Mouse (Mus musculus) activated CD4-positive, CD25-positive, alpha-beta regulatory T cell, adult 4 months (primary cell): ENCODE measurements around the gene Hspa4. TPM values are rescaled to one million over a fixed set of nuclear protein-coding genes. Genes with fewer than 3 reads are reported as not detected.
"Not testable (repeated sequence)": the region's sequence is repeated elsewhere in the genome, so short reads cannot be mapped to it uniquely, and the experiment has no call there.

Experiments
- ATAC-seq: one replicate; pipeline ENCODE4 v1.8.0; 2017
- polyA plus RNA-seq, 2 experiments: library from polyadenylated mRNA; unstranded; fragments of 100-300 nt; shearing (Covaris generic); gene quantifications; one replicate each; pipeline ENCODE4 v1.2.1; 2017

Gene Hspa4
- polyA plus RNA-seq, 2 experiments from 2014 or later: 22.3 to 33.7 TPM

DNA sequence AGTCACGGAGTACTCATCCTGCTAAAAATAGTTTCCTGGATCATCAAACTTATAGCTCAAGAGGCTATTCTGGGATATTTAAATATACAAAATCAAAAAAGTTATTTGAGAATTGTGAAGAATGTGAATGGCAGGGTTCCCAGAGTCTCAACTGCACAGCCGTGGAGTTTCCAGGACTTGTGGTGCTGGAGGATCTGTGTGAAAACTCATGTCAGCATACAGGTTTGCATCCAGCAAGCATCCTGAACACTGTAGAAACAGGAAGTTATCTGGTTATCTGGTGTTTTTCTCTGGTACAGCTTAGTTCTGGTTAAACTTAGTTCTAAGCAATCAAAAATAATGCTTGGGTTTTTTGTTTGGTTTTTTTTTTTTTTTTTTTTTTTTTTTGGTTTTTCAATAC, 6.7 kb upstream of the Hspa4 start:
- ATAC-seq: no peak

DNA sequence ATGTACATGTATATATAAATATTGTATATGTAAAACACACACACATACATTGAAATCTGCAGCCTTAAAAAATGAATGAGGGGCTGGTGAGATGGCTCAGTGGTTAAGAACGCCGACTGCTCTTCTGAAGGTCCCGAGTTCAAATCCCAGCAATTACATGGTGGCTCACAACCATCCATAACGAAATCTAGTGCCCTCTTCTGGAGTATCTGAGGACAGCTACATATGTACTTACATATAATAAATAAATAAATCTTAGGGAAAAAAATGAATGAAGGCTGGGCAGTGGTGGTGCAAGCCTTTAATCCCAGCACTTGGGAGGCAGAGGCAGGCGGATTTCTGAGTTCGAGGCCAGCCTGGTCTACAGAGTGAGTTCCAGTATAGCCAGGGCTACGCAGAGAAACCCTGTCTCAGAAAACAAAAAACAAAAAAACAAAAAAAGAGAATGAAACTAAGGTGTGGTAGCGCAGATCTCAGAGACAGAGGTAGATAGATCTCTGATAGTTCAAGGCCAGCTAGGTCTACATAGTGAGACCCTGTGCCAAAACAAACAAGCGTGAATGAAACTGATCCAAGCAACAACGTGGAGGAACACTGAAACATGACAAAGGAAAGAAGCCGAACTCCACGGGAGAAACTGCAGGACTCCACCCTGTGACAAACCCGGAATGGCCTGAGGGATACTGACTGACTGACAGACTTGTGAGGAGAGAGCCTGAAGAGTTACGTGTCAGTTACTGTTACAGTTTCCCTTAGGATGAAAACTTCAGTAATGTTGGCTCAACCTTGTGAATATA, 4.0 kb upstream of the Hspa4 start:
- no peak for ATAC-seq

GRCm38 (mm10) chr11:53301167-53301515, 884 bp upstream of the Hspa4 start:
- ATAC-seq: no peak

- peak; percentile 29 for ATAC-seq
Observed at GRCm38 (mm10) chr11:53299551-53300329, 517 bp downstream of the Hspa4 start.

GRCm38 (mm10) chr11:53297947-53298860, 2.1 kb downstream of the Hspa4 start:
- no peak for ATAC-seq

DNA sequence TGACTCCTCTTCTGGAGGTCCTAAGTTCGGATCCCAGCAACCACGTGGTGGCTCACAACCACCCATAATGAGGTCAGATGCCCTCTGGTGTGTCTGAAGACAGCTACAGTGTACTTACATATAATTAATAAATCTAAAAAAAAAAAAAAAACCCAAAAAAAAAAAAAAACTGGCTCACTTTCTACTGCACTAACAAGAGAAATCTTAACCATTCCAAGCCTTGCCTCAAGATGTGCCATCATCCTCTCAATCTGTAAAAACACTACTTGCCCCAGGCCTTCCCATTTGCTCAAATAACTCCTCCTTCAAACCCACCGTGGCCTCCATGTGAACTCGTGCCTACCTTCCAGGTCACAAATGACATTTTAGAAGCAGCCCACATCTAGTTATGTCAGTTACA, 3.4 kb downstream of the Hspa4 start:
- no peak for ATAC-seq

GRCm38 (mm10) chr11:53294441-53294840, 5.8 kb downstream of the Hspa4 start:
- no peak for ATAC-seq

DNA sequence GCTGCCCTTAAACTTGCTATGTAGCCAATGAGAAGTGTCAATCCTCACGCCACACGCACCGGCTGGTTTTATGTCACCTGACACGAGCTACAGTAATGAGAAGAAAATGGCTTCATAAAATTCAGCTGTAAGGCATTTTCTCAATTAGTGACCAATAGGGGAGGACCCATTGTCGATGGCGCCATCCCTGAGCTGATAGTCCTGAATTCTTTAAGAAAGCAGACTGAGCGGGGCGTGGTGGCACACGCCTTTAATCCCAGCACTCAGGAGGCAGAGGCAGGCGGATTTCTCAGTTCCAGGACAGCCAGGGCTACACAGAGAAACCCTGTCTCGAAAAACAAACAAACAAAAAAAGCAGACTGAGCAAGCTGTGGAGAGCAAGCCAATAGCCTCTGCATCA, 9.4 kb downstream of the Hspa4 start:
- ATAC-seq: no peak

GRCm38 (mm10) chr11:53290187-53290586, 10.1 kb downstream of the Hspa4 start:
- not testable (repeated sequence) for ATAC-seq

DNA sequence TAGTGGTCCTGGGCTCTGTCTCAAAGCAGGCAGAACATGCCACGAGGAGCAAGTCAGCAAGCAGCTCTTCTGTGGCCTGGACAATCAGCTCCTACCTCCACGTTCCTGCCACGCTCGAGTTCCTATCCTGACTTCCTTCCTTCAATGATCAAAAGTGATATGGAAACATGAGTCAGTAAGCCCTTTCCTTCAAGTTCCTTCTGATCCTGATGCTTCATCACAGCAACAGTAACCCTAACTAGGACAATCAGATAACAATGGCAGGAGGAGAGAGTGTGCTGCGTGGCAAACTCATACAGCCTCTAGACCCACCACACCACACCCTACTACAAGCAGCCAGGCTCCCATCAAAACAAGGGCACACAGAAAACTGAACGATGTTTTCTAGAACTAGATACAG, 14.4 kb downstream of the Hspa4 start:
- no peak for ATAC-seq

DNA sequence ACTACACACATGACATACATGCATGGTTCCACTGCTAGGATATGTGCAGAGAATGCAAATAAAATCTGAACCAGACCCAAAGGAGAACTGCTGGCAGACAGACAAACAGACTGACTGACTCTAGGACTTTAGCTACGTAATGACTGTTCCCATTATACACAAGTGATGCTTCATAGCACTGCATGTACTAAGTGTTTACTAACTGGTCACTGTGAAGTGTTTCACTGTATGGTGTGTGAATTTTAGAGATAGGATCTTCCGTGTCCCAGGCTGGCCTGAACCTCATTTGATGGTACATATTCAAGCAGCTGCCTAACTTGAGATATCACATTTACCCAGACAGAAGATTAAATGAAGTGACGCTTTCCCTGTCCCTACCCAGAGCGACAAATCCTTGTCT, 21.8 kb downstream of the Hspa4 start:
- no peak for ATAC-seq

DNA sequence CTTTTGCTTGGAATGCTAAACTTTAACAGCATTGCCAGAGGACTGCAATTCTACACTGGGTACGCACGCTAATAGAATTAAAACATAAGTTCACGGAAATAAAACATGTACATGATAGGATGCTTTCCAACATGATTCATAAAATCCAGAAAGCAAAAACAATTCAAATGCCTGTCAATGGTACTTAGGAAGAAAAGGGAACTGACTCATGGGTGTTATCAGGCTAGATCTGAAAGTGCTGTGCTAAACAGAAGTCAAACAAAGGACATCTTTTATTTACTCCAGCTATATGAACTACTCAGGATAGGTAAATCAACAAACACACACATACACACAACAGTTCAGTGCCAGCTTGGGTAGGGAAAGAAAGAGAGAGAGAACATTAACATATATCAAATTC, 24.9 kb downstream of the Hspa4 start:
- ATAC-seq: no peak

DNA sequence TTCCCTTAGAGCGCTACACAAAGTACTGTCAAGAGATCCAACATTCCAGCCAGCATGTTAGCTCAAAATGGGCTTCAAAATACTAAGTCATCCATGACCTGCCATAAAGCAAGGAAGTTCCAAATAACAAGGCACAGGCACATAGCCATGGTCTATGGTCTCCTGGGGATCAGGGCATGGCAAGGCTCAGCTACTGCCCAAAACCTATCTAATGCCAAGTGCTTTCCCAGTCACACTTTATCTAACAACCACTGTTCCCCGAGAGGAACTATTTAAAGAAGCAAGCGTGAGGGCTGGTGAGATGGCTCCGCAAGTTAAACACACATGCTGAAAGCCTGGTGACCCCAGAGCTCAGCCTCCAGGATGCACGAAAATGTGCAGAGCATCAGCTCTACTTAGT, 26.9 kb downstream of the Hspa4 start:
- no peak for ATAC-seq

- ATAC-seq: no peak
Observed at GRCm38 (mm10) chr11:53269596-53269995, 30.7 kb downstream of the Hspa4 start.

DNA sequence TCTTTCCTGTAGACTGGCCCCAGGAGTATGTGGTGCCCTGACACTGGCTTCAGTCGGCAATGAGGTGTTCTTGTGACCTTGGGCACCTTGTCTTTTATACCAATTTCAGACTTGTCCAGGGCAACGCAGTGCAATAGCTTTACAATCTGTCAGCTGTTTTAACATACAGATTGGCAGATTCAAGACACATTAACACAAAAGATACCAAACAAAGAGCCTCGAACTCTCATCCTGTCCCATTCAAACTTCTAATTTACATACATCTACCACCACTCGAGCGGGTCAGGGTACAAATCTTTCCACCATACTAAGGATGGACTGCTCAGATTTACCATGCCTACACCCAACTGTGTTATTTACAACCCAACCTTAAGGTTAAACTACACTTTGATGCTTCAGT, 39.7 kb downstream of the Hspa4 start:
- no peak for ATAC-seq

GRCm38 (mm10) chr11:53260056-53260455, 40.2 kb downstream of the Hspa4 start:
- no peak for ATAC-seq

DNA sequence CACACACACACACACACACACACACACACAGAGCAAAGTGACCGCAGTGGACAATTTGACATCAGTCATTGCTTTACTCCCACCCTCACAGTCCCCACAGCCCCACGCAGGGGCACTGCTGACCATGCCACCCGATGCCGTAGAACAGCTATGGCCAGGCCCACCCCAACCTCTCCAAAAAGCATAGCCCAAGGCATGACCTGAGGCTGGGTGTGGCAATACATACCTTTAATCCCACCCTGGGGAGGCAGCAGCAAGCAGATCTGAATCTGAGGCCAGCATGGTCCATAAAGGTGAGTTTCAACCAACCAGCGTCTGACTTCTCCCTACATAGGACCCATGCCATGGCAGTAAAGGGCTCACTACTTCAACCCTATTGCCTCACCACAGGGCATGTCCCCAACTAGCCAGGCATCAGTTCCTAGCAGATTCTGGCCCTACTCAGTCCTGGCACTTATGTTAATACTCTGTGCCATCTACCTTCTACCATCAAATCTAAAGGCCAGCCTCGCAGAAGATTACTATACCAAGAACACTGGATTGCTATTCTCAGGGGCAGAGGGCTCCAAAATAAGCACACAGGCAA, 41.1 kb downstream of the Hspa4 start:
- no peak for ATAC-seq

- ATAC-seq: no peak
Observed at GRCm38 (mm10) chr11:53256914-53257313, 43.3 kb downstream of the Hspa4 start.

- no peak for ATAC-seq
Observed at GRCm38 (mm10) chr11:53254926-53255325, 45.3 kb downstream of the Hspa4 start.

GRCm38 (mm10) chr11:53254428-53254827, 45.8 kb downstream of the Hspa4 start:
- no peak for ATAC-seq

- no peak for ATAC-seq
Observed at GRCm38 (mm10) chr11:53252186-53253119, 47.8 kb downstream of the Hspa4 start.

GRCm38 (mm10) chr11:53250796-53251195, 49.5 kb downstream of the Hspa4 start:
- ATAC-seq: no peak
